Mouse (Mus musculus) common myeloid progenitor, adult 5-6 weeks (primary cell): Measurements from ENCODE around the gene Lcp2. TPM values are rescaled to one million over a fixed set of nuclear protein-coding genes. Genes with fewer than 3 reads are reported as not detected.

ENCODE experiments used
- ATAC-seq: replicated peaks from 2 replicates; pipeline ENCODE4 v1.8.0; 2016; ENCODE audit warnings: low read depth, mild to moderate bottlenecking, moderate TSS enrichment, inconsistent platforms; ENCODE audit not compliant: poor library complexity, severe bottlenecking
- total RNA-seq: library from RNA; stranded (forward); fragments of 200-1000, 187-1606 nt; gene quantifications from 2 replicates; pipeline ENCODE4 v1.2.3, GENCODE M21; 2017

The Lcp2 gene
- total RNA-seq, 1 experiment from 2014 or later, result 32.6 TPM

DNA sequence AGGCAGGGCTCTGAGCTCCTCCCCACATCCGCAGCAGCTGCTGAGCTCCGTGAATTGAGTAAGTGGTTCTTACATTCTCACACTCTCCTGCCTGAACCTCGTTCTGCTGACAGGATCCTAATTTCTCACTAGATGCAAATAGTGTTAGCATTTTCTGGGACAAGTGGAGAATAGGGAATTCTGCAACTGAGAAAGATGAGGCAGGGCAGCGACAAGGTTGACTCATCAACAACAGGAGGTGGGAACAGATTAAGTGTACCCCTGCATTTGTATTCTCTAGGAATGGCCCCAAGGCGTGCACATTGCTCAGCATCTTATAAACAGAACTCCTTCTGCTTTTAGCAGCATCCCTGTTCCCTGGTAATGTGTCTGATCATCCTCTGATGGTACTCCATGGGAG is 6.7 kb upstream of the Lcp2 start:
- no peak for ATAC-seq

DNA sequence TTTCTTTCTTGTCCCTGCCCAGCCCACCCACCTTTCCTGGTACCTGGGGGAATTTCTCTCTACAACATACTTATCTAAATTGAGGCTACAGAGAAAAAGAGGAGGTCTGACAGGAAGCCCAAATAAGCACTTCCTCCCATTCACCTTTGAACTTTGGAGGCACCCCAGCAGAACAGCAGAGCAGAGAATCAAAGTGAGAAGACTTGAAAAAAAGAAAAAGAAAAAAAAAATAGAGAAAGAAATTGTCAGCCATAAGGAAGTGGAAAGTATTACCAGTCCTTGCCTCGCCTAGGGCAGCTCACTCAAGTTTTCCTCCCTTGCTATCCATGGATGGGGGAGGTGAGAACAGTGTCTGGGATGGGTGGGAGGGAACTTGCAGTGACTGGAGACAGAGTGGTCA is 3.9 kb upstream of the Lcp2 start:
- ATAC-seq, result no peak

DNA sequence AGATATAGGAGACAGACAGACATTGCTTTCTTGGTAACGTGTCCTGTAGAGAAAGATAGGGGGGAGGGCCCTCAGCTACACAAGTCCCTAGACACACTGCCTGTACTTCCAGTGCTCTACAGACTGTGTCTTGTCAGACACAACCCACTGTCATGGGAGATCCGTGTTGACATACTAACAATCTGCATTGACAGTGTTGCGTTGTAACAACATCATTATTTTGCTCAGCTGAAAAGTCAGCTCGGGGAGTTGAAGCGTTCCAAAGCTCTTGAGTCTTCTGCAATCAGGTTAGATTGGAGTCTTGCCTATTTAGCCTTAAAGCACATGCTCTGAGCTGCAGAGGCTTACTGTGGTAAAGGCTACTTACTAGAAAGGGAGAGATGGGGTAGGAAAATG is 820 bp downstream of the Lcp2 start:
- peak; percentile 10; the same call in 1 of the 2 replicates for ATAC-seq

DNA sequence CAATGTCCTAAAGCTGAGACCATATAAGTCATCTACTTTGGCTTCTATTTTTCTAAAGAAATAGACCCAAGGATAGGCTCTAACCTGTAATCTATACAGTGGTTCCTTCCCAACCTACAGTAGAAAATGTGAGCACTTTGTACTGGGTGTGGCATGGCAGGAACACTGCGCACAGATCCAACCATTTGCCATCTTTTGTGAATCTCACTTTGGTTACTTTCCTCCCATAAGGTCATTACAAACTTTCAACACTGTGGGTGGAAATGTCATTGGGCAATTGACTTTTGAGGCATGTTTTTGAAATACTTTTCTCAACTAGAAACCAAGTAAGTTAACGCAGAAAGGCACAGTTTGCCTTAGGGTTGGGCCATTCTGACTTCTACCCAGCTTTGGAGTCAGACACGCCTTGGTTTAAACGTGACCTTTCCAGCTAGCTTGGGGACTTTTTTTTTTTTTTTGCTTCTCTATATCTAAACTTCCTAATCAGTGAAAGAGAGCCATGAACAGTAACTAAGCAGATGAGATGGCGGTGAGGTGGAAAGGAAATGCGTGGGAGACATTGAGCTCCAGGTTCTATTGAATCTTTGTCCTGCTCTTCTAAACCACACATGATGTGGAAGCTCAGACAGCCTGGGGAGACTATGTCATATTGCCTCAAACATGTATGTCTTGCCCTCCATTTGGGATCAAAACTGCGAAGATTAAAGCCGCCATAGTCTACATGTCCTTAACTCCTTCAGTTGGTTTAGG is 1.8 kb downstream of the Lcp2 start:
- ATAC-seq, result no peak

DNA sequence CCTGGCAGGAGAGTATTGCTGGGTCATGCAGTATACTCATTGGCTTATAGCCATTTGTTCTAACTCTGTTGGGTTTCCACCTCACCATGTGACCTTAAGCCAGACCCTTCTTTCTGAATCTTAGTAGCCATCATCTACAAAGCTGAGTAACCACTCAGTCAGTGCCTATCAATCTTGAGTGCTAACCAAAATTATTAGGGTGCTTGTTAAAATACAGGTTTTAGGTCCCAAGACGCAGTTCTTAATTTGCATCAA is 2.3 kb downstream of the Lcp2 start:
- ATAC-seq, result no peak

DNA sequence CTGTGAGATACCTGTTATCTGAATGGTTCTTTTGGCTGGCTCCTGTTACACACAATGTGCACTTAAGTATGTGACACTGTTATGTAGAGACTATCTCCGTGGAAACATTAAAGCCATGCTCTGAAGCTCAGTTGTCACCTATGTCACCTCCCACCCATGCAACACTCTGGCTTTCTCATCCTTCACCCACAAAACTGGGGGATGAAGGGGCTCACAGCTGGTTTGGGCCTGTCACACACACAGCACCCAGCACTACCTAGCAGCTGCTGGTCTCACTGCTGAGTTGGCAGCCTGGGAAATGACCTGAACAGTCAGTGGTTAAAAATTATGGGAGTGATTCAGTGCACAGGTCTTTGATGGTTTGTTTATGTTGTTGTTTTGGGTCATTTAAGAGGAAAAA is 3.3 kb downstream of the Lcp2 start:
- ATAC-seq, result no peak

DNA sequence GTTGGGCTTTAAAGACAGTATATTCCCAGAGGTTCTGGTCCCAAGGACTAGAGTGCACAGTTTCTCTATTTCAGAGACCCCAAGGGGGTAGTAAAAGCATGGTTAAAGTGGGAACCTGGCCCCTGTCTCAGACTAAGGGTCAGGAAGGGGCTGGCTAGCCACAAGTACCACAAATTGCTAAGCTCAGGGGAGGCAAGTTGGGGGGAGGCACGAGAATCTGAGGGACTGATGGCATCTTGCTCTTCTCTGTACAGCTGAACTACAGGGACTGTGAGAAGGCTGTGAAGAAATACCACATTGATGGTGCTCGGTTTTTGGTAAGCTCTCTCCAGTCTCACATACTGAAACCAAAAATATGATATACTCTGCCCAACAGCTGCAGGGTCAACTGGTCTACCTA is 3.9 kb downstream of the Lcp2 start:
- peak; percentile 43 for ATAC-seq

DNA sequence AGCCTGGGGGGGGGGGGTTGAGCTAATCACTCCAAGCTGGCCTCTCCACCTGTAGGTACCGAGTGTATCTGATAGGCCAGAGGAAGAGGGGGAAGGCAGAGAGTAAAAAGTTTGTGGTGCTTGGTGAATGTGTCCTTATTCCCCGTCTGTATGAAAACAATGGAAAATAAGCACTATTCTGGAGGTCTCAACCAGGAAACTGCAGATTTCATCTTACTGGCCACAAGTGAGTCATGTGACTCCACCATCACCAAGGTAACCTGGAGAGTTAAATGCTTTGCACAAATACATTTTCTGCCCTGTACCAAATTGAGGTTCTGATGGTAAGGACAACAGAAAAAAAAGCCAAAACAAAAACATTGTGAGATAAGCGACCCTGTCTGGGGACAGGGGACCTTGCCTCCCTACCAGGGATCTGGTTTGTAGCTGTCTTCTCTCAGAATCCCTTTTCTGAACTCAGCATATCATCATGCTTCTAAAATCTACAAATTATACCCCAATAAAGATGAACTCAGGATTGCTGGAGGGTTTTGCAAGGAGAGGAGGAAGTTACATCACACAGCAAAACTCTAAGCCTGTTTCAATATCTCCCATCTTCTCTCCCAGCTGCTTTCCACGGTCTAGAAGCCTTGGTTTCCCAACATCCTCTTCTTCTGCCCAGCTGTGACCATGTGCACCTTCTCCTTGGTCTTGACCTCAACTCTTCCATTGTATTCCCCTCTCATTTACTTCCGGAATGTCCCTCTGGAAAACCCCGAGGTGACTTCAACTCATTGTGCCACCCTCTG is 6.5 kb downstream of the Lcp2 start:
- peak; percentile 30; the same call in 1 of the 2 replicates for ATAC-seq

DNA sequence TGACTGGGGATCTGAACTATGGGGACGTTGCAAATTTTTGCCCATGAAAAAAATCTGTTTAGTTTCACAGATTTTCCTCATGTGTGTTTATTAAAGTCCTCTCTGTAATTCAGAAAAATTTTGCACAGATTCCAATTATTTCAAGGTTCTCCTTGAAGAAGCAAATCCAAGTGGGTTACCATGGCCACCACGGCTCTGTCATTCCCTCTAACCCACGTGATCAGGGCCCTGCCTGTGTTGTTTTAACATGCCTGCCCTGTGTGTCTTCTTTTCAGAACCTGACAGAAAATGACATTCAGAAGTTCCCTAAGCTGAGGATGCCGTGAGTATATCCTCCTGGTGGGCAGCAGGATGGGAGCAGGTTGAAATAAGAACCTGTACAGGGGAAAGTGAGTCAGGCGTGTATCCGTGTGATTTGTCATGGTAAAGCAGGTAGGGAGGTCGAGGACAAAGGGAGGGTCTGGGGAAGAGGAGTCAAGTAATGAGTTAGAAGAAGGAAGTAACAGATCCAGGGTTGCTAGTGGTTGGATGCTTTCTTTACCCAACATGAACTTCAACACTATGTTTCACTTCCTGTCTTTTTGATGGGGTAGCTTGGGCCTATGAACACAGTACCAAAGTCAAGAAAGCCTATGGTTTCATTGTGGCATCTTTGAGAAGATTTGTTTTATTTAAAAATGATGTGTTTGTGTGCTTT is 7.5 kb downstream of the Lcp2 start:
- ATAC-seq, result peak; percentile 24; the same call in 1 of the 2 replicates

DNA sequence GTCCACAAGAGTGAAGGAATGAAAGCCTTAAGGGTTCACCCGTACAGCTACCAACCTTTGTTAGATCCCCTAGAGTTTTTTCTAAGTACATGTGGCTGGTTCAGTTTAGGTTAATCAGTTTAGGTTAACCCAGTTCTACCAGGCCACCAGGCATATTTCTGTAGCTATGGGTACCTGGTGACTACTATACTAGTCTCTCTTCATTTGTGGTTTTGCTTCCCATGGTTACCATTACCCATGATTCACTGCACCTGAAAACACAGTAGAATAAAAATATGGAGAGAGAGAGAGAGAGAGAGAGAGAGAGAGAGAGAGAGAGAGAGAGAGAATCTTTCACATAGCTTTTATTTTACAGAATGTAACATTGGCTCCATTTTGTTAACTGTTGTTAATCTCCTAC is 10.0 kb downstream of the Lcp2 start:
- ATAC-seq, result no peak

DNA sequence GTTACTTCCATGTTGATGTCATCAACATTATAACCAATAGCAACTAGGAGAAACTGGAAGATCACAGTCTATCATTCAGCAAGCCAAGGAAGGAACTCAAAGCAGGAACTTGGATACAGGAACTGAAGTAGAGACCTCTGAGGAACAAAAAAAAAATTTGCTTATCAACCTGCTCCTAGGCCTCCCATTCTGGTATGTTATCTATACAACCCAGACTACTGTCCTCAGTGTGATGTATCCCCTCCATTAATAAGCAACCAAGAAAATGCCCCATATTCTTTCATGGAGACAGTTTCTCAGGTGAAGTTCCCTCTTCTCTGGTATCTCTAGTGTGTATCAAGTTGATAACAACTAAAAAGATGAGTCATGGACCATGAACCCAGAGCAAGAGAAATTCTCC is 11.6 kb downstream of the Lcp2 start:
- peak; percentile 36 for ATAC-seq

DNA sequence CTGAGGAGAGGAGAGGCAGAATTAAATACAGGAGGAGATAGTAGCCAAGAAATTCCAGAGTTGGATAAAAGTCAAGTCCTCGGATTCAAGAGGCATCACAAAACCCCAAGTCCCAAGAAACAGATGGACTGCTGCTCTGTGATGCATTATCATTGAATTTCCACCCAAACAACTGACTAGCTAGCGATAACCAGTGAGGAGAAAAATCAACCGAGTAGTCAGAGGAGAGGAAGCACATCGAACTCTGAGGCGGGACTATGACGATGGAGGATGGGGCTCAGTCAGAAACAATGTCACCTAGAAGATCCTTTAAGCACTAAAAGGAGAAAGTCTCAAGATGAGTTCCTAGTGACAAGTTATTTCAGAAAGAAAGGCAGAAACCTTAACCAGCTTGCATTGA is 12.2 kb downstream of the Lcp2 start:
- no peak for ATAC-seq

DNA sequence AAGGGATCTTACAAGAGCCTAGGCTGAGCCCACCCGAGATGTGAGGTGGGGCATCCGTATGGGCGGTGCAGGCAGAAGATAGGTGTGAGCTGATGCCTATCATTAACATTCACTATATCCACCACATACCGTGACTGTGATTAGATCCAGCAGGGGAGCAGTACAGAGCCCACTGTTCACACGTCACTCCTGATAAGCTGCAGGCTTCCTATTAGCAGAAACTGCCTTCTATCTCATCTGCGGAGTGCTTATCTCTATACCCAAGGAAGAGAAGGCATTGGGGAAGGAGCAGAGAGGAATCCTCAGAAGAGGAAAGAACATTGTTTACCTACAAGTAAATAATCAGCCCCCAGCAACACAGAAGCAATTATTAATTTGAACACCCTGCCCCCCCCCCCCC is 15.0 kb downstream of the Lcp2 start:
- ATAC-seq, result no peak

DNA sequence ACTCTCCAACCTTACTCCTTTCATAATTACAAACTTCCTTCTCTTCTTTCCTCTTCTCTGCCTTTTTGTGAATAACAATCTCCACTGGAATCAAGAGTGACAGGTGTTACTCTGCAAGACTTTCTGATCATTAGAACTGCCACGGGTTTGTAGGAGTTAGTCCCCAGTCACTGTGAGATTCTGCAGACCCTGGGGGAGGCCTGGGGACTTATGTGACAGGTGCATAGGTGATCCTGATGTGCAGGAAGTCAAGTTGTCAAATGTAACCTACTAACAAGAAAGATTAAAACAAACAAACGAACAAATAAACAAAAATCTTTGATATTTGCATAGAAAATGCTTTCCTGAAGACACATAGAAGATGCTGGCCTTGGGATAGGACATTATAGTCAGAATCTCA is 16.5 kb downstream of the Lcp2 start:
- ATAC-seq, result no peak

DNA sequence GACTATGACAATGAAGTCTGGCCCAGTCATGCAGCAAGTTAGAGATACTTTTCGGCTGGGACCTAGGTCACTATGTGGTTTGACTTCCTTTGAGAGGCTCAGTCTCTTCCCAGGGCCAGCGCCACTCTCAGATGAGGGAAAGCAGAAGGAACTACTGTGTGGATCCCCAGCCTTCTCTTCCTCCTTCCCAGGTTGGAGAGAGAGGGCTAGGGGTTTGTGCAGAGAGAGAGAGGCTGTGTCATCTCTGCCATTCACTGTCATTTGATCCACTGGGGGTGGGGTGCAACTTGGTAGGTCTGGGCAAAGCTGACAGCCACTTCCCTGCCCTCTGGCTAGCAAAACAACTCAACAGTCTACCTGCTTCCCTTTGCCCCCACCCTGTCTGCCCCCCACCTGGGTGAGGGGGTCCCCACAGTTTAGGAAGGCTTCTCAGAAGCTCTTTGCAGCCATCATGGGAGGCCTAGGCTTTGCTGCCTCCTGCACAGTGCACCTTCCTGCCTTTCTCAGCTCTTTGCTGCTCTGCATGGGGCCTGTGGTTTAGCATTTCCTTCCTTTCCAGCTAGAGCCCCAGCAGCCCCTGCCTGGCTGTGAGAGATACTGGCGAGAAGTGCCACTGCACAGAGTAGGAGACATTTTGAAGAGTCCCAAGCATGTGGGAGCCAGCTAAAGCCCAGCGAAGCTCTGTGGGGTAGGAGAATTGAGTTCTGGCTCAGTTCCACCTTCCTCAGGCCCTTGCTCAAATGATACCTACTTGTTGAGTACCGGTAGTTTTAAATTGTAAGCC is 17.2 kb downstream of the Lcp2 start:
- ATAC-seq, result peak; percentile 89

DNA sequence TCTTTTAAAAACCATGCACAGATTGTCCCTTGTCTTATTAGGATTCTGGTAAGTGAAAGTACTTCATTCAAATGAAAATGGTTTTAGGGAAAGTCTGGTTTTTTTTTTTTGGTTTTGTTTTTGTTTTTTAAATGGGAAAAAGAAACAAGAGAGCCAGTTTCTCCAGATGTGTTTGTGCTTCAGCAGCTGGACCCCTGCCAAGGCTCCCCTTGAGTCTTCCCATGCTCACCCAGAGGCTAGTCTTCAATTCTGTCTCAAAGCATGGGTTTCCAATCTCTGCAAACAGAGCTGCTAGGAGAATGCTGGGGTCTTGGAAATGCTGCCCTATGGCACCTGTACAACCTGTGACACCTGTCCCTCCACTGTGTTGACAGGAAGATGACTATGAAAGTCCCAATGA is 23.9 kb downstream of the Lcp2 start:
- no peak for ATAC-seq

DNA sequence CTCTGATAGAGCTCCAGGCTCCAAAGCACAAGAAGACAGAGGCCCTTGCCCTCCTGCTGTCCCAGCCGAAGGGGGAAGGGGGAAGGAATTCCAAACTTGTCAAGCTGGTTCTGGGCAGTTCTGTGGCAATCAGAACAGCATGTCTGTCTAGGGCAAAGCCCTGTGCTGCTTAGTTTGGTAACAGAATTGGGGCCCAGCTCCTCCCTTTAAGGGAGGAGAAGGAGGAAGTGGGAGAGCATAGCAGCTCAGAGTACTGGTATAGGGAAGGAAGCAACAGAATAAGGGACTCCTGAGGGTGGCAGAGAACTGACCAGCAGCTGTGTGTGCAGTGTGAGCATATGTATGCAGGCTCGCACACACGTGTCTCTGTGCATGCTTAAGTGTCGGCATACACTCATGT is 25.6 kb downstream of the Lcp2 start:
- ATAC-seq, result peak; percentile 86

DNA sequence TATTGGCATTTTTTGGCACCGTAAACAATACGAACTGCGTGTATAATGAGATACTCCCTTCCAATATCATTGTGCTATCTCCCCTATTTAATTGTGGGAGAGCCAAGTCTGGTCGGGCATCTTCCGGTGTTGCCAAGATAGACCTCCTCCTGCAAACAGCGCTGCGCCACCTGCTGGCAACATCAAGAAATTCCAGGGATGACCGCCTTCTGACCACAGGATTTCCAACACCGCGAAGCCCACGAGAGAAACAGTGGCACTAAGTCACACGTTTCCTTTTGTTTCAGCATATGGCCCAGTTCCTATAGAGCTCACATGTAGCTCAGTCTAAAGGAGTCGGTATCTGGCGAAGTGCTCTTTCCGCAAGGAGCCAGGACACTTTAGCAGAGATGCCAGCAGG is 27.1 kb downstream of the Lcp2 start:
- peak; percentile 56 for ATAC-seq

DNA sequence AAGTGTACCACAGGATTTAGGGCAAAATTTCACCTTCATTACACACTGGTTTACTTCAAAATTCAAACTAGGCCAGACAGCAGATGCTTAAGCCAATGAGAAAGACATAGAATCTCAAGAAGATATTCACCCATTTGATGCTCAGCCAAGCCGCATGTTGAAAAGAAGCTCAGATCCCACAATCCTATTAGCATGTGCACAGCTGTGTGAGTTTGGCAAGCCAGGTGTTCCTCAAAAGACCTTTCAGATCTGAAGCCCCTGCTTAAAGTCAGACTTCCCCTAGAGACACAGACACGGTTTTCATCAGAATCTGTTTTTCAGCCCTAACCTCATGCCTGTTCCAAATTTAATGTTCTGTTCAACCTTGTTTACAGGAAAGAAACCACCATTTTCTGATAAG is 31.1 kb downstream of the Lcp2 start:
- ATAC-seq, result no peak

DNA sequence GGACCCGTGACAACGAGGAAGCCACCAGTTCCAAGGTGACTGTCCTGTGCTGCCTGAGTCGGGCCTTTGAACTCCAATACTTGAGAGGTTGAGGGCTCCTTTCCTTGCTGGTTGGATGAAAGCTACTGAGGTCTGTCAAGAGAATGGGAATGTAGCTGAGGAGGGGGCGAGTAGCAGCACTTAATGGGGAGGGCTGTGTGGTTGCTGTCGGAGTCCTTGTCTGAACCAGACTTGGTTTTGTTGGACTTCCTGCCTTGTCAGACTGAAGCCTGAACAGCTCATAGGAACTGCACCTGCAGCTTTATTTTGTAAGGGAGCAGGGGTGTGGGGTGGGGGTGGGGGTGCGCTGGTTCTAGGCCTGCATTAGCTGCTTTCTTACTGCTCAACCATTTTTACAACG is 31.9 kb downstream of the Lcp2 start:
- ATAC-seq, result no peak
